Mouse (Mus musculus) stomach, postnatal 0 days (tissue): ENCODE results near the gene 4930563M21Rik. TPM values are rescaled to one million over a fixed set of nuclear protein-coding genes. Genes with fewer than 3 reads are reported as not detected.

Source experiments
- ATAC-seq: fragments of 200-750 bp; cut with Nextera tagmentation; 2 replicates; pipeline ENCODE4 v1.8.0; 2017; ENCODE audit not compliant: low FRiP score, low TSS enrichment
- DNase-seq: peaks from one replicate; pipeline ENCODE4 v3.0.0-alpha.2; 2016; ENCODE audit warnings: low spot score
- H3K27ac ChIP-seq: fragments of 300-500 bp; sonication (generic); replicated peaks from 2 replicates; pipeline ENCODE4 v1.5.1; 2014; ENCODE audit warnings: mild to moderate bottlenecking, control low read depth
- H3K27me3 ChIP-seq: fragments of 300-500 bp; sonication (generic); 2 replicates; pipeline ENCODE4 v1.6.1; 2014; ENCODE audit warnings: low read length; ENCODE audit not compliant: control insufficient read depth, insufficient read depth
- H3K36me3 ChIP-seq: fragments of 300-500 bp; sonication (generic); 2 replicates; pipeline ENCODE4 v1.6.1; 2014; ENCODE audit warnings: low read length, mixed read lengths; ENCODE audit not compliant: control insufficient read depth, insufficient read depth
- H3K4me1 ChIP-seq: fragments of 300-500 bp; sonication (generic); replicated peaks from 2 replicates; pipeline ENCODE4 v1.6.1; 2014; ENCODE audit warnings: antibody characterized with exemption; ENCODE audit not compliant: control insufficient read depth, insufficient read depth
- H3K4me2 ChIP-seq: fragments of 300-500 bp; sonication (generic); replicated peaks from 2 replicates; pipeline ENCODE4 v1.6.1; 2014; ENCODE audit warnings: low read depth, mild to moderate bottlenecking, control low read depth, moderate library complexity
- H3K4me3 ChIP-seq: fragments of 300-500 bp; sonication (generic); 2 replicates; pipeline ENCODE4 v1.5.1; 2014; ENCODE audit warnings: low read depth, low read length, control low read depth
- H3K9ac ChIP-seq: fragments of 300-500 bp; sonication (generic); 2 replicates; pipeline ENCODE4 v1.6.1; 2014; ENCODE audit warnings: mild to moderate bottlenecking, low read length, control low read depth, mixed read lengths
- H3K9me3 ChIP-seq: fragments of 300-500 bp; sonication (generic); 2 replicates; pipeline ENCODE4 v1.6.1; 2016; ENCODE audit warnings: low read length; ENCODE audit not compliant: control insufficient read depth
- CTCF ChIP-seq: IDR thresholded peaks from 2 replicates; pipeline ENCODE4 v1.5.1; 2016; ENCODE audit warnings: antibody characterized with exemption, low read depth, mild to moderate bottlenecking, moderate library complexity
- EP300 ChIP-seq: optimal IDR thresholded peaks from 2 replicates; pipeline ENCODE3; 2016; ENCODE audit warnings: antibody characterized with exemption
- WGBS: fragments of 180-500 bp; shearing (Covaris S2); extraction: QIAGEN DNeasy Blood & Tissue Kit; methylation state at CpG from one replicate; pipeline ENCODE4 v1.1.7; 2014; 5-methylcytosine and 5-hydroxymethylcytosine counted together
- polyA plus RNA-seq: library from polyadenylated mRNA; unstranded; fragments of >200 nt; fragmentation: Nextera tagmentation; extraction: Ambion mirVana; gene quantifications from 2 replicates; pipeline ENCODE4 v1.2.1, GENCODE M21; 2015

Gene 4930563M21Rik
- not detected in 2 replicates for polyA plus RNA-seq

DNA sequence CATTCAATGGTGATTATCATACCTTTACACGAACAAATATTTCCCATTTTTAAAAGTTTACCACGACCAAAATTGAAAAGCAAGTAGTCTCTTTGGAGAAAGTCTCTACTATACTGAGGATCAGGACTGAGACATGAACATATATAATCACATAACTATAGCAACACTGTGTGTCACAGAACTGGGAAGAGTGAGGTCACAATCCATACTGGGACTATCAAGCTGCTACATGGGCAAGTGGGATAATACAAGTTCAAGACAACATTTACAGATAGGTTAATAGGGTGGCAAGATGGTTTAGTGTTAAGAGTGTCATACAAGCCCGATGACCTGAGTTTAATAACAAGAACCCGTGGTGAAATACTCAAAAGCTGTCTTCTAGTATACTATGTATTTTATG, at the start of gene 4930563M21Rik:
Gene 4930563M21Rik, minus strand, starts transcription at position 101 of the 400 bp plus-strand sequence.
- 71% methylated on average over 4 of the region's 4 CpGs for WGBS
- ATAC-seq (no peak), DNase-seq (no peak)
- Histone ChIP-seq H3K4me1 (no peaks in the 10 kb centered on the region), H3K4me3 (no peak within 1 kb of the TSS), H3K4me2 (no peak within 1 kb of the TSS), H3K9me3 (no peaks in the 10 kb centered on the region), H3K27ac (no peak within 1 kb of the TSS), H3K9ac (no peak within 1 kb of the TSS), H3K36me3 (no peaks in the 10 kb centered on the region), H3K27me3 (no peaks in the 10 kb centered on the region)
- TF ChIP-seq EP300 (no peak), CTCF (no peak)

DNA sequence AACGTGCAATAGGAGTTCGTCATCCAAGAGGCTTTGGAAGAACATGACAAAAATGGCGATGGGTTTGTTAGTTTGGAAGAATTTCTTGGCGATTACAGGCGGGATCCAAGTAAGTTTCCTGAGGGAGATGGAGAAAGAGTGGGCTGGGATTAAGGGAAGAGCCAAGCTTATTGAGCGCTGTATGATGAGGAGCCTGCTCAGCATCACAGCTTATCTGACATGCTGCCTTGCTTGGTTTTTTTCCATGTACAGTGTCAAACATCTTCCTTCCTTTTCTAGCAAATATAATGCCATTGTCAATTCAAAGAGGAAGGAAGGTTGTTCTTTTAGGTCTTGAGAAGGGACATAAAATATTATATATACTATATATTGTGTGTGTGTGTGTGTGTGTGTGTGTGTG, 45.8 kb upstream of the 4930563M21Rik start:
- no peak overlapping the region for H3K9ac ChIP-seq
- no peak overlapping the region for H3K27ac ChIP-seq
- no peaks in the 10 kb centered on the region for H3K27me3 ChIP-seq
- no peaks in the 10 kb centered on the region for H3K9me3 ChIP-seq
- DNase-seq (no peak), ATAC-seq (no peak)
- 86% methylated on average over 6 of the region's 6 CpGs for WGBS
- no peaks in the 10 kb centered on the region for H3K4me1 ChIP-seq
- no peak overlapping the region for H3K4me2 ChIP-seq
- no peak overlapping the region for H3K4me3 ChIP-seq
- H3K36me3 ChIP-seq: peaks cover 21% of the 10 kb centered on the region; the same call in 1 of the 2 replicates
- TF ChIP-seq CTCF (no peak), EP300 (no peak)

DNA sequence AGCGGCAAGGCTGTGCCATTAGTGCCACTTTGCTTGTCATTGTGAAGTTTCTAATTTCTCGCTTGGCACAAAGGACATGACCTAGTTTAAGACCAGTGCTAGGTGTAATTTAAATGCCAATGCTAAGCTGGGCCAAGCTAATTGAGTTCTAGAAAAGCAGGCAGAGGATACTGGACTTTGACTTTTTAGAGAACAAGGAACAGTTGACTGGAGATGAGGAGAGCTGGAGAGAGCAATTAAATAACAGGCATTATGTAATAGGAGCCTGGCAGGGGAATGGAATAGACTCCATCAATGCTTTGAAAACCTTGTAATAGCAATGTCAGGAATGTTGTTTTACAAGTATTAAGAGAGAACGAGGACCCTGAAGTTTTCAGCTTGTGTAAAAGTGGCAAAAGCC, 43.4 kb upstream of the 4930563M21Rik start:
- Histone ChIP-seq H3K4me2 (no peak overlapping the region), H3K27me3 (no peaks in the 10 kb centered on the region), H3K9me3 (no peaks in the 10 kb centered on the region), H3K4me3 (no peak overlapping the region), H3K4me1 (no peaks in the 10 kb centered on the region), H3K27ac (no peak overlapping the region), H3K36me3 (peaks cover 9% of the 10 kb centered on the region; the same call in 1 of the 2 replicates), H3K9ac (no peak overlapping the region)
- ATAC-seq: no peak
- WGBS: 88% methylated on average over 3 of the region's 3 CpGs
- DNase-seq: no peak
- TF ChIP-seq CTCF: no peak
- no peak for TF ChIP-seq EP300

DNA sequence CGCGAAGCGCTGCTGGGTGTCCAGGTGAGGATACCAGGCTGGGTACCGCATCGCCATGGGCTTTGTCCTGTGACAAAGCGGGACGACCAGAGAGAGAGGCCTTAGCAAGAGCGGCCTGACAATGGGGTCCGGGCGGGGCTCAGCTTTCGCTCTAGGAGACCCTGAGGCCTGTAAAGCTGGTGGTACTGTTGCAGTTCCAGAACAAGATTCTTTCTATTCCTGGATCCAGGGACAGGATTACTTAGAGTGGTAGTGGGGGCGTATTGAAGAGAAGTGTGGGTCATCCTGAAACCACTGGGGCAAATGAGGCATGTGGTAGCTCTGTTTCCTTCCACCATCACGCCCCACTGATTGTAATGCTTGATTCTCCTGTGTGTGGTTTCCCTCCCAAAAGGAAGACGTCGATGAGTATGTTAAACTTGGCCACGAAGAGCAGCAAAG, 31.9 kb upstream of the 4930563M21Rik start:
- H3K9ac ChIP-seq: peak overlapping the region; percentile 93
- H3K27ac ChIP-seq: peak overlapping the region; percentile 95
- peak overlapping the region; percentile 81 for H3K4me3 ChIP-seq
- no peaks in the 10 kb centered on the region for H3K9me3 ChIP-seq
- no peaks in the 10 kb centered on the region; the same call in 1 of the 2 replicates for H3K36me3 ChIP-seq
- H3K4me2 ChIP-seq: peak overlapping the region; percentile 81
- TF ChIP-seq EP300 (no peak), CTCF (no peak)
- DNase-seq (no peak), ATAC-seq (no peak)
- WGBS: 0% methylated on average over 16 of the region's 16 CpGs
- H3K27me3 ChIP-seq: no peaks in the 10 kb centered on the region
- H3K4me1 ChIP-seq: no peaks in the 10 kb centered on the region

GRCm38 (mm10) chr9:56041372-56042180, 31.2 kb upstream of the 4930563M21Rik start, which contains the start of gene Rcn2:
Gene Rcn2 (plus strand): TSS chr9:56041845.
- TF ChIP-seq EP300 (no peak), CTCF (peak; percentile 51; the same call in 1 of the 2 replicates)
- peak; percentile 100 for ATAC-seq

GRCm38 (mm10) chr9:56032219-56032618, 21.9 kb upstream of the 4930563M21Rik start:
- Histone ChIP-seq H3K4me3 (no peak overlapping the region), H3K27me3 (no peaks in the 10 kb centered on the region), H3K9me3 (no peaks in the 10 kb centered on the region), H3K4me2 (no peak overlapping the region), H3K9ac (no peak overlapping the region), H3K27ac (no peak overlapping the region), H3K4me1 (no peaks in the 10 kb centered on the region), H3K36me3 (no peaks in the 10 kb centered on the region)
- DNase-seq (no peak), ATAC-seq (0 out of 2 replicates have a peak, but pooled peaks have one; percentile 47)
- 50% methylated on average over 3 of the region's 3 CpGs for WGBS
- no peak for TF ChIP-seq EP300
- no peak for TF ChIP-seq CTCF

More at GRCm38 (mm10) chr9:56041372-56042180, 31.2 kb upstream of the 4930563M21Rik start, which contains the start of gene Rcn2:
- H3K4me2 ChIP-seq: peak within 1 kb of the TSS; percentile 81
- no peaks in the 10 kb centered on the region for H3K4me1 ChIP-seq
- H3K4me3 ChIP-seq: peak within 1 kb of the TSS; percentile 81
- H3K27ac ChIP-seq: peak within 1 kb of the TSS; percentile 95
- peak within 1 kb of the TSS; percentile 93 for H3K9ac ChIP-seq
- no peaks in the 10 kb centered on the region for H3K9me3 ChIP-seq
- under 1% methylated on average over 48 of the region's 49 CpGs for WGBS
- H3K36me3 ChIP-seq: no peaks in the 10 kb centered on the region; the same call in 1 of the 2 replicates
- no peaks in the 10 kb centered on the region for H3K27me3 ChIP-seq
- DNase-seq: peak; percentile 95
